In the genomic region with DNA sequence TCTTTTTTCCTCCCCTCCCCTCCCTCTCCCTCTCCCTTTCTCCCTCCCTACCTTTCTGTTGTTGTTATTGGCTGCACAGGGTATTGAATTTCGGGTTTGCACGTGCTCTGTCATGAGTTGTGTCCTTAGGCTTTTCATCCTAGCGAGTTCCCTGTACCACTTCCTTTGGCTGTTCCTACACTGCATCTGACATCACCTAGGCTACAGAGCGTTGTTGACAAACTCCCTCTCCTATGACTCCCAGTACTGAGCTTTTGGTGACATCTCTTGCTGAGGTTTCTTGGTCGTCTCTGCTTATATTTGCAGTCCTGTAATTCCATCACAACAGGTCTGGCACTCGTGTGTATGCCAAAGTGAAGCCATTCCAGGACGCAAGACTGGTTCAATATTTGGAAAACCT, we compare ENCODE assay signal across 19 mouse cellular contexts.
"Had no signal": no experiment of that assay in that cellular context is flagged by ENCODE, and none has a peak within 500 bp of the region (broad histone marks: within the 10 kb centered on the region; RNA-seq: fewer than 3 reads in every experiment).

No protein-coding gene starts in this region.

- H3K4me3 ChIP-seq: midbrain, embryonic 10.5 days; midbrain, embryonic 12.5 days; myocyte; neural tube, embryonic 13.5 days; neural tube, embryonic 15.5 days had no signal

- DNase-seq: lung, adult 18-20 months; lung, embryonic 14.5 days; lung, postnatal 10 days; lung, postnatal 4 days; midbrain, embryonic 14.5 days; retina, postnatal 1 day; right cerebral cortex, adult 18-20 months; right cerebral cortex, postnatal 25 days; right cerebral cortex, postnatal 4 days; spleen, adult 18-20 months; thymus, adult 18-20 months; thymus, postnatal 14 days; thymus, postnatal 36 days had no signal

- H3K27me3 ChIP-seq: midbrain, embryonic 12.5 days; neural tube, embryonic 13.5 days; neural tube, embryonic 15.5 days had no signal

- H3K9ac ChIP-seq: lung, embryonic 14.5 days; midbrain, embryonic 12.5 days; neural tube, embryonic 13.5 days; neural tube, embryonic 15.5 days had no signal

- H3K4me2 ChIP-seq: lung, embryonic 14.5 days; midbrain, embryonic 12.5 days; neural tube, embryonic 13.5 days; neural tube, embryonic 15.5 days had no signal

- H3K36me3 ChIP-seq: midbrain, embryonic 12.5 days; neural tube, embryonic 13.5 days; neural tube, embryonic 15.5 days had no signal

- H3K9me3 ChIP-seq: midbrain, embryonic 10.5 days; midbrain, embryonic 12.5 days; neural tube, embryonic 13.5 days; neural tube, embryonic 15.5 days had no signal

- ATAC-seq: midbrain, embryonic 16.5 days had no signal

- H3K27ac ChIP-seq: midbrain, embryonic 10.5 days; midbrain, embryonic 12.5 days; neural tube, embryonic 13.5 days; neural tube, embryonic 15.5 days had no signal
